Mouse (Mus musculus) T-cell, adult 2 months (primary cell): Measurements from ENCODE around the gene Cdk17.
"Not testable (repeated sequence)": the region's sequence is repeated elsewhere in the genome, so short reads cannot be mapped to it uniquely, and the experiment has no call there.

Source experiments
- DNase-seq: peaks from one replicate; pipeline ENCODE4 v3.0.0; 2022; ENCODE audit warnings: low spot score

Gene Cdk17

DNA sequence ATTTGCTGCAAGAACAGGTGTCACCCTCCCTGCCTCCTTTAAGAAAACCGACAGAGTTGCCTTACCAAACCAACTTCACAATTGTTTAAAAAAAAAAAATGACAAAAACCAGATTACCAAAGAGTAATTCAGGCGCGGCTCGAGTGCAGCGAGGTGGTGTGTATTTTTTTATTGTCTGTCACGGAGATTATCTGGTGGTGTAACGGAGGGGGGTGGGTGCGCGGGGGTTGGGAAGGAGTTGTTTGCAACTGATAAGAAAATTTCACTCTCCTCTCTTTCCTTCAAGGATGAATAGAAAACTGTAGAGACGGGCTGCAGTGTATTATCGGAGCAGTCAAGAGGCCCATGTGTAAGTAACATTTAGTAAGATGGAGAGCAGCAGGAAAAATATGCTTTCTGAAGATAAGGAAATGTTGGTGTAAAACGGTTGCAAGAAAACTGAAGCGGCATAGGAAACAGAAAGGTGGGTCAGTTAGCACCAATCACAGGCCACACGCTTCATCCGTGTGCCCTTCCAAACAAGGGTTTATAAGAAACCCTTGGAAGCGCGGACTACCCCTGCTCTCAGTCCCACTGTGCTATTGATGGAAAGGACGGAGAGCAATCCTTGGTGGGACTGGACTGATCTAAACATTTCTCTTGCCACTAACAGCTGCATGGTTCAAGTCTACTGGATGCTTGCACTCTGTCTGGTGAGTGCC is 17.2 kb upstream of the Cdk17 start:
- no peak for DNase-seq

GRCm38 (mm10) chr10:93143986-93144314 is 16.7 kb upstream of the Cdk17 start:
- no peak for DNase-seq

DNA sequence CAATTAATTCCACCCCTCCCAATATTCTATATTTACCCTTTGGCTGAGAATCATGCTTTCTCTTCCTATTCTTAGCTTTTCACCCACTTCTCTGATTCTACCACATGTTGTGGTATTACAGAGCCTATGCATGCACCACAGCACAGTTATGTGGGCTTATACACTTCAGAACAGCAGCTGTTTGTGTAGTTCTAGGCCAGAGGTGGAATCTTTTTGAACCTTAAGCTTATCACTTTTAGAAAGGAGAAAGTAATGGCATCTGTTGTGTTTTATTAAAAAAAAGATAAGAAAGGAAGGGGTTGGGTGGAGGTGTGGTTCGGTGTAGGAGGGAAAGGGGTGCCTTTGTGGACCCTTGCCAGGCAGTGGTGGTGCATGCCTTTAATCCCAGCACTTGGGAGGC is 16.1 kb upstream of the Cdk17 start:
- no peak for DNase-seq

DNA sequence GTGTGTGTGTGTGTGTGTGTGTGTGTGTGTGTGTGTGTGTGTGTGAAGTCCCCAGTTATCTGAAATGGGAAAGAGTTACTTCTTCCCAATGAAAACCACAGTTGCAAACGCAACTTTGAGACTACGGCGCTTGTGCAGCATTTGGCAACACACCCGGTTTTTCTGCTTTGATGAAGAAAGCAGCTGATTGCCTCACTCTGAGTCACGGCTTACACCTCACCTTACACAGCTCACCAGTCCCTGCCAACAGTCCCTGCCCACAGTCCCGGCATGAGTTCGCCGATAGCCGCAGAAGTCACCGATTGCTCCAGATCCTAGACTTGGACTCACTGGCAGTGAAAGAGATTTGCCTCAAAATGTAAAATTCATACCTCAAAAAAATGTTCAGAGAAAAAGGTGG is 15.6 kb upstream of the Cdk17 start:
- DNase-seq: peak; percentile 59

- DNase-seq: no peak
Measured at GRCm38 (mm10) chr10:93146601-93147000, 14.1 kb upstream of the Cdk17 start.

DNA sequence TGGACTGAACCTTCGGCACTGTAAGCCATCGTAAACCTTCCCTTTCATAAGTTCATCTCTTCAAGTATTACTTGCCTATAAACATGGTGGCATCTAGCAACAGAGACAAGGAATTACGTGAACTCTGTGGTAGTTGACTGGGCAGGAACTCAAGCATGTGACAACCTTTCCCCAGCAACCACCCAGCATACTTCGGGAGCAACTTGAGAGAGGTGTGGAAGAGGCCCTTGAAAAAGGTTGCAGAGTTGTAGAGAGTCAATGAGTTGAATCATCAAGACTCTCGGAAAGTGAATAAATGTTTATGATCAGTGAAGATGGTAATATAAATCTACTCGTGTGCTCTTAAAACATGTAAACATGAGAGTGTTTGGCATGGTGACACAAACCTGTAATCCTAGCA is 13.0 kb upstream of the Cdk17 start:
- DNase-seq: no peak

- DNase-seq: no peak
Measured at GRCm38 (mm10) chr10:93149597-93149996, 11.1 kb upstream of the Cdk17 start.

- no peak for DNase-seq
Measured at GRCm38 (mm10) chr10:93151775-93152174, 8.9 kb upstream of the Cdk17 start.

DNA sequence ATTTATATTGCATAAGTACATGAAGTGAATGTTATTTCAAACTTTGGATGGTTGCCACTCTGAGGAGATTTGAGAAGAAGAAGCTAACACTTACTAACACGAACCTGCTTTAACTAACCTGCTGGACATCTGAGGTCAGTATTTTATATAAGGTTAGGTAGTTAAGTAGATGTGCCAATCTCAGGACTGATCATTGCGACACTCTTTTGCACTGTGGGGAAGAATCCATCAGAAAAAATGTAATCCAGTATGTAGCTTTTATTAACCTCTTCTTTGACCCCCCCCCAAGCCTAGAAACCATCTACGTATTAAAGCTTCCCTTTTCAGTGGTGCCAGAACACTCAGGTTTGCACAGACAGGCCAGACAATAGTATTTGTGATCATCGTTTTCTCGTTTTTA is 8.0 kb upstream of the Cdk17 start:
- DNase-seq: no peak

DNA sequence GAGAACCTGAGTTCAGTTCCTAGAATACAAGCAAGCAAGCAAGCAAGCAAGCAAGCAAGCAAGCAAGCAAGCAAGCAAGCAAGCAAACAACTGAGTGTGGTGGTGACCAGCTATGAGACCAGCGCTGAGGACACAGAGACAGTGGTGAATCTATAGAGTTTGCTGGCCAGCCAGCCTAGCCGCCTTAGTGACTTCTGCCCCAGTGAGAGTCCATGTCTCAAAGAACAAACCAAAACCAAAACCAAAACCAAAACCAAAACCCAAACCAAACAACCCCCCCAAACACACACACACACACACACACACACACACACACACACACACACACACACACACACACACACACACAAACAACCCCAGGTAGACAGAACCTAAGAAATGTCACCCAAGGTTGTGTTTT is 7.3 kb upstream of the Cdk17 start:
- not testable (repeated sequence) for DNase-seq

DNA sequence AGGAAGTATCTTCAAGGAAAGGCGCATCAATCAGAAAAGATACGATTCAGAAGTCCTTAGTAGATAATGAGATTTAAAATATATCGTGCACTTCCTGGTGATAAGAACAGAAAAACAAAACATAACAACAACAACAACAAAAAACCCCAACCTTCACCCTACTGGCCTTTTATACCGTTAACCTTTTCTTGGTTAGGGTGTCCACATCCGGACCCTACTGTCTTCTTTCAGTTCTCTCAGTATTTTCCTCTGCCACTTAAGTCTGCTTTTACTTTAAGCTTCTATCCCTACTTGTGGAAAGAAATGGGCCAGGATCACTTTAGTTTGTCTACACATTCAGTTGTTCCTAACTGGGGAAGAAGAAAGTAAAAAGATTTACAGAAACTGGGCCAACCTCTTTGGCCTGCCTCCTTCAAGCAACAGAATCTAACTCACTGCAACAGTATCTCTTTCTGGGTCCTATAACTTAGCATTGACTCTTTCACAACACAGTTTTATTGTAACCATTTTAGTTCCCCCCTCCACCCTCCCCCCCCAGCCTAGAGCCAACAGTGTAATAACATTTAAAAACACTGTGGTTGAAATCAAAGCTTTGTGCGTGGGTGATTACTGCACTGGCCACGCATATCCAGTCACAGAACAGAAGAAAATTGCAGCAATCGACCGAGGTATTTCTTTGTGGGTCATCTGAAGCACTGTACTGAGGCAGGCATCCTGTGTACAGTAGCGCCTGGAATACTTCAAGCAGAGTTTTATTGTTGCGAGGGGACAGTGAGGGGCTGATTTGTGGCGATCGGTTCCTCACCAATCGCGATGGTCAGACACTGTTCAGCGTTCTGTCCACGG is 801 bp upstream of the Cdk17 start:
- peak; percentile 40 for DNase-seq

DNA sequence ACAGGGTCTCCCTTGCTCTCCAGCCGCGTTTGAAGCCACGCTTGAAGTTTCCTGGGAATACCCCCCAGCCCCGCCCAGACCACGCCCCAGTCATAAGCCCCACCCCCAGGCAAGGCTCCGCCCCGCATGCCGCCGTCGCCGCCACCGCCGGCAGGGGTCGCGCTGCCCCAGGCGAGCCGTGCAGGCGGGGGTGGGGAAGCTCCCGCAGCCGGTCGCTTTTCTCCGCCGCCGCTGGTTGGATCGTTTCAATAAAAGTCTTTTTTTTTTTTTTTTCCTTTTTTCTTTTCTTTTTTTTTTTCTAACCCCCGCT is 223 bp upstream of the Cdk17 start:
- DNase-seq: peak; percentile 74

- DNase-seq: peak; percentile 22
Measured at GRCm38 (mm10) chr10:93161511-93162275, 1.0 kb downstream of the Cdk17 start.

DNA sequence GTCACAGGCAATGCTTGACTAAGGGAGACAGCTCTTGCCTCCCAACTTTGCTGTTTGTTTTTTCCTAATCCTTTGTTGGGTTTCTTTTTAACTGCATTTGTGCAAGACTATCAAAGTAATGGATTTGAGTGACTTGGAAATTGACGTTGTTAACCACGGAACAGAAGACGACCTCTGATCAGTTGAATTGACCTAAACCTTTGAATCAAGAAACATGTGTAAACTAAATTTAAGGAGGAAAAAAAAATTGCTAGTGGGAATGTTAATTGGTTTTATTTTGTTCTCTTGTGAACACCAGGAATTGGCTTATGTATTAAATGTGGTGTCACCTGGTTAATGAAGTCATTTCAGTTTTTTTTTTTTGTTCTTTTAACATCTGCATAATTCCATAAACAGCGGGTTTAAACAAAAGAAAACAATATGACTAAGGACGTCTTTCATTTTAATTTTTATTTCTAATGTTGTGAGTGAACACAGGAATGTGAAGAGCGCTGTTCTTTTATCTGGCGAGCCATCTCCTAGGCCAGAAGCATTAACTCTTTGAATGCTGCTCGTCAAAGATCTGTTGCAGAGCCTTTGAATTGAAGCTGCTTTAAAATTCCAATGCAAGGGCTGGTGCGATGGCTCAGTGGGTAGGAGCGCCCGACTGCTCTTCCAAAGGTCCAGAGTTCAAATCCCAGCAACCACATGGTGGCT is 1.7 kb downstream of the Cdk17 start:
- DNase-seq: no peak

GRCm38 (mm10) chr10:93162972-93163660 is 2.4 kb downstream of the Cdk17 start:
- DNase-seq: no peak

GRCm38 (mm10) chr10:93163711-93164488 is 3.2 kb downstream of the Cdk17 start:
- no peak for DNase-seq

DNA sequence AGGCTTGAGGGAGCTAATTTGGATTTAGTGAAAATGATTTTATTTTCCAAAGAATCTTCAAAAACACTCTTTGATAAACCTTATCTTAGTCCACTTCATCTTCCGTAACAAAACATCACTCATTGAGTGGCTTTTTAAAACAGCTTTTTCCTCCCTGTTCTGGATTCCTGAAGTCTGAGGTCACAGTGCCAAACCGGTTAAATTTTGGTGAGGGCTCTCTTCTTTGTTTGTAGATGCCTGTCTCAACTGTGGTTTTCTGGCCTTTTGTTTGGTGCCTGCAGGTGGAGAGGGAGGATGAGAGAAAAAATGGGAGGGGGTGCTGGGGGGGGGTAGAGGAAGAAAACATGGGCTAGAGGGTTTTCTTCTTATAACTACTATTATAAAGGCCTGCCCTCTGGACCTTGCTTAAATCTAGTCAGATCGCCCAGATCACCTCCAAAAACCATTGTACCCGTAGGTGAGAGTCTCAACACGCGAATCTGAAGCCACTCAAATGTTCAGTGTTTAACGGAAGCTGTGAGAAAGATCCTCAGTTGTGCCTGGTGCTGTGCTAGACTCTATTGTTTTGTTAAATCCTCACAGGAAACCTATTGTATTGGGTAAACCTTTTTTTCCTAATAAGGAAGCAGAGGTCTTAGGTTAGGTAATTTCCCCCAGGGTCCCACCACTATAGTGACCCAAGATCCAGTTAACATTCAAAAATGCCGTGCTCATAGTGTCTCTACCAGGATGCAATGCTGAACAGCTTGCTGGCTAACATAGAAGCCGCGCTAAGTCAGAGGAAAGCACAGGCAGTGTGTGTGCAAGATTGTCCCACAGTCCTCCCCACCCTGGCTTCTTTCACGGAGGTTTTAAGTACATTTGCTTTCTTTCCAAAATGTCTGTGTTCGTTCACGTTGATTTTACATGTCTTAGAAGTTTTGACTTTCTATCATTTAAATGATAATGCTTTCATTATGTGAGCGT is 5.0 kb downstream of the Cdk17 start:
- DNase-seq: peak; percentile 51

DNA sequence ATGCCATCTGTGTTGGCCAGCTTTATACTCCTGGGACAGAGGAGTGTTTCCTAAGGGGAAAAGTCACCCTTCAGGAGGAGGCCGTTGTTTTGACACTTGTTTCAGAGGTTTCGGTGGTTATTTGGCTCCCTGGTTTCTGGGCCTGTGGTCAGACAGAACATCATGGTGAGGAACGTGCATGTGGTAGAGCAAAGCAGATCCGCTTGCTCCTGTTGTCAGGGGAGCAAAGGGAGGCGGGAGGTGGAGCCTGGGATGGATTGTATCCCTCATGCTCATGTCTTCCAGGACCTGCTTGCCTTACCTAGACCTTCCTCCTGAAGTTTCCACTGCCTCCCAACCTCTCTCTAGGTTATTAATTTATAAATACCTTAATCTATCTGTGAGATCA is 5.7 kb downstream of the Cdk17 start:
- DNase-seq: peak; percentile 59

- DNase-seq: peak; percentile 32
Measured at GRCm38 (mm10) chr10:93167311-93167710, 6.6 kb downstream of the Cdk17 start.

DNA sequence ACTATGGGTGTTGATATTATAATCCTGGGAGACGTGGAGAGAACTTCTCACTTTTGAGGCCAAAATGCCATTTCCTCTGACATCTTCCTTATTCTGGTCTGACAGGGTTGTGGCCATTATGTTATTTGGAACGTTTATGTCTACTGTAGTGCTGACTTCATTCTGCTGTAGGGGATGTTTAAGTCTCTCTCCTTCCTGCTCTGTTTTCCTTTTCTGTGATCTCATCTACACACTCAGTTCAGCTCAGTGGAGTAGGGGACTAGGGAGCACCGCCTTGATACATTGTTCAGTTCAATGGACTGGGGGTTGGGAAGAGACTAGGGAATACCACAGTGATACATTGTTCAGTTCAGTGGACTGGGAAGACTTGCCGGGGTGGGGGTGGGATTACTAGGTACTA is 7.4 kb downstream of the Cdk17 start:
- peak; percentile 23 for DNase-seq
